Mouse (Mus musculus) retina, postnatal 1 day (tissue): ENCODE measurements around the gene Lce1j.
"Not testable (repeated sequence)": the region's sequence is repeated elsewhere in the genome, so short reads cannot be mapped to it uniquely, and the experiment has no call there.

ENCODE experiments used
- DNase-seq: peaks from one replicate; pipeline ENCODE4 v3.0.0-alpha.2; 2012

Gene Lce1j

GRCm38 (mm10) chr3:92790414-92790813 is at the start of gene Lce1j:
Gene Lce1j (minus strand): TSS chr3:92790514.
- no peak for DNase-seq

- DNase-seq: no peak
Observed at GRCm38 (mm10) chr3:92827108-92827507, 36.8 kb upstream of the Lce1j start, which contains the start of gene Kprp. Gene Kprp (minus strand): TSS chr3:92827247.

GRCm38 (mm10) chr3:92825808-92826207 is 35.5 kb upstream of the Lce1j start:
- DNase-seq: no peak

- DNase-seq: not testable (repeated sequence)
Observed at GRCm38 (mm10) chr3:92816036-92816435, 25.7 kb upstream of the Lce1j start.

GRCm38 (mm10) chr3:92815581-92815980 is 25.3 kb upstream of the Lce1j start:
- DNase-seq: no peak

GRCm38 (mm10) chr3:92807791-92808190 is 17.5 kb upstream of the Lce1j start, which contains the start of gene Lce1k:
Gene Lce1k (minus strand): TSS chr3:92807891.
- no peak for DNase-seq

GRCm38 (mm10) chr3:92778799-92779198 is 11.5 kb downstream of the Lce1j start, which contains the start of gene Lce1i:
Gene Lce1i (minus strand): TSS chr3:92778899.
- DNase-seq: no peak

GRCm38 (mm10) chr3:92771573-92771972 is 18.7 kb downstream of the Lce1j start:
- DNase-seq: peak; percentile 5

- no peak for DNase-seq
Observed at GRCm38 (mm10) chr3:92764965-92765364, 25.3 kb downstream of the Lce1j start, which contains the start of gene Lce1h. Gene Lce1h (minus strand): TSS chr3:92765065.

- DNase-seq: peak; percentile 5
Observed at GRCm38 (mm10) chr3:92753197-92753596, 37.1 kb downstream of the Lce1j start.

GRCm38 (mm10) chr3:92752238-92752637 is 38.1 kb downstream of the Lce1j start, which contains the start of gene Lce1g:
Gene Lce1g (minus strand): TSS chr3:92752338.
- DNase-seq: no peak

GRCm38 (mm10) chr3:92738996-92739395 is 51.3 kb downstream of the Lce1j start, which contains the start of gene Gm38119:
Gene Gm38119 (minus strand): TSS chr3:92739096.
- no peak for DNase-seq
